Mouse (Mus musculus) T-helper 2 cell (primary cell): ENCODE data around the gene D16Ertd472e.
"Not testable (repeated sequence)": the region's sequence is repeated elsewhere in the genome, so short reads cannot be mapped to it uniquely, and the experiment has no call there.

Experiments used
- in situ Hi-C: fragments of 300-600 bp; cut with MboI, MseI; formaldehyde crosslinking; loops from one replicate; pipeline ENCODE4 v1.15.1; 2025; ENCODE audit warnings: high pct_unique_total_duplicates

D16Ertd472e gene

GRCm38 (mm10) chr16:78573016-78573415 lies 3.5 kb downstream of the D16Ertd472e start:
- in situ Hi-C loops, result no loop called here

- in situ Hi-C loops, result no loop called here
These were observed 12.2 kb downstream of the D16Ertd472e start for GRCm38 (mm10) chr16:78564110-78564821.

GRCm38 (mm10) chr16:78563093-78563971 lies 13.2 kb downstream of the D16Ertd472e start:
- in situ Hi-C loops, result no loop called here

- in situ Hi-C loops, result no loop called here
These were observed 15.9 kb downstream of the D16Ertd472e start for GRCm38 (mm10) chr16:78560627-78561026.

GRCm38 (mm10) chr16:78560063-78560462 lies 16.4 kb downstream of the D16Ertd472e start:
- in situ Hi-C loops, result no loop called here

- in situ Hi-C loops, result no loop called here
These were observed 18.9 kb downstream of the D16Ertd472e start for GRCm38 (mm10) chr16:78557573-78557972.

GRCm38 (mm10) chr16:78554911-78555648 lies 21.4 kb downstream of the D16Ertd472e start:
- in situ Hi-C loops, result no loop called here

- in situ Hi-C loops, result no loop called here
These were observed 29.1 kb downstream of the D16Ertd472e start for GRCm38 (mm10) chr16:78547367-78547766.

- in situ Hi-C loops, result no loop called here
These were observed 30.0 kb downstream of the D16Ertd472e start for GRCm38 (mm10) chr16:78546529-78546928.

GRCm38 (mm10) chr16:78540376-78541246 lies 35.9 kb downstream of the D16Ertd472e start:
- in situ Hi-C loops, result no loop called here

- in situ Hi-C loops, result no loop called here
These were observed 38.6 kb downstream of the D16Ertd472e start for GRCm38 (mm10) chr16:78537798-78538422.

- in situ Hi-C loops, result no loop called here
These were observed 39.2 kb downstream of the D16Ertd472e start for GRCm38 (mm10) chr16:78537322-78537721.

- in situ Hi-C loops, result no loop called here
These were observed 42.0 kb downstream of the D16Ertd472e start for GRCm38 (mm10) chr16:78534468-78534867.

- in situ Hi-C loops, result no loop called here
These were observed 44.4 kb downstream of the D16Ertd472e start for GRCm38 (mm10) chr16:78531957-78532605.

- in situ Hi-C loops, result no loop called here
These were observed 53.5 kb downstream of the D16Ertd472e start for GRCm38 (mm10) chr16:78522974-78523373.

GRCm38 (mm10) chr16:78518697-78519096 lies 57.8 kb downstream of the D16Ertd472e start:
- in situ Hi-C loops, result no loop called here

GRCm38 (mm10) chr16:78517171-78517570 lies 59.3 kb downstream of the D16Ertd472e start:
- in situ Hi-C loops, result no loop called here

- in situ Hi-C loops, result no loop called here
These were observed 65.0 kb downstream of the D16Ertd472e start for GRCm38 (mm10) chr16:78511526-78511925.

GRCm38 (mm10) chr16:78502492-78502891 lies 74.0 kb downstream of the D16Ertd472e start:
- in situ Hi-C loops, result no loop called here

- in situ Hi-C loops, result not testable (repeated sequence)
These were observed 83.8 kb downstream of the D16Ertd472e start for GRCm38 (mm10) chr16:78492696-78493095.
